Mouse (Mus musculus) lung, adult 2 months (tissue): ENCODE data around the gene Pcnx.

Source experiments
- CTCF ChIP-seq: fragments of 200-500 bp; IDR thresholded peaks from 2 replicates; pipeline ENCODE4 v1.5.1; 2011; ENCODE audit warnings: mild to moderate bottlenecking, low read length, control low read depth; ENCODE audit not compliant: insufficient read depth
- POLR2A ChIP-seq: fragments of 200-500 bp; IDR thresholded peaks from 2 replicates; pipeline ENCODE4 v1.6.1; 2011; ENCODE audit warnings: low read depth, mild to moderate bottlenecking, control low read depth, low read length, borderline replicate concordance; ENCODE audit errors: extremely low read depth

GRCm38 (mm10) chr12:81844981-81845380, 14.8 kb upstream of the Pcnx start:
- no peak for TF ChIP-seq CTCF
- TF ChIP-seq POLR2A = no peak
